Mouse (Mus musculus) embryo, embryonic 10 days (tissue): Measurements from ENCODE around the gene Gm10306.

Experiments used
- DNase-seq: peaks from one replicate; pipeline ENCODE4 v3.0.0-alpha.2; 2015; ENCODE audit warnings: low spot score

The Gm10306 gene

GRCm38 (mm10) chr4:94556265-94557054 is at the start of gene Gm10306, which contains the start of gene Caap1:
Gene Gm10306 (plus strand): TSS chr4:94556546.
Gene Caap1 (minus strand): TSS chr4:94556796.
- peak; percentile 96 for DNase-seq

- no peak for DNase-seq
Measured at GRCm38 (mm10) chr4:94515366-94515765, 41.0 kb upstream of the Gm10306 start.

- DNase-seq: peak; percentile 85
Measured at GRCm38 (mm10) chr4:94517631-94518030, 38.7 kb upstream of the Gm10306 start.

- DNase-seq: no peak
Measured at GRCm38 (mm10) chr4:94523321-94523720, 33.0 kb upstream of the Gm10306 start.

- DNase-seq: no peak
Measured at GRCm38 (mm10) chr4:94529448-94529847, 26.9 kb upstream of the Gm10306 start.

GRCm38 (mm10) chr4:94533205-94533604 is 23.1 kb upstream of the Gm10306 start:
- DNase-seq: no peak

GRCm38 (mm10) chr4:94543041-94543440 is 13.3 kb upstream of the Gm10306 start:
- DNase-seq: no peak

GRCm38 (mm10) chr4:94544321-94544720 is 12.0 kb upstream of the Gm10306 start:
- no peak for DNase-seq

GRCm38 (mm10) chr4:94554955-94555494 is 1.3 kb upstream of the Gm10306 start:
- DNase-seq: no peak

GRCm38 (mm10) chr4:94557145-94557544 is 799 bp downstream of the Gm10306 start:
- no peak for DNase-seq

GRCm38 (mm10) chr4:94559266-94559665 is 2.9 kb downstream of the Gm10306 start:
- peak; percentile 56 for DNase-seq

GRCm38 (mm10) chr4:94560316-94560715 is 4.0 kb downstream of the Gm10306 start:
- no peak for DNase-seq

- no peak for DNase-seq
Measured at GRCm38 (mm10) chr4:94561954-94562648, 5.8 kb downstream of the Gm10306 start.

- no peak for DNase-seq
Measured at GRCm38 (mm10) chr4:94564297-94564696, 8.0 kb downstream of the Gm10306 start.

GRCm38 (mm10) chr4:94572677-94573076 is 16.3 kb downstream of the Gm10306 start:
- DNase-seq: no peak

GRCm38 (mm10) chr4:94591765-94592381 is 35.5 kb downstream of the Gm10306 start:
- no peak for DNase-seq

- no peak for DNase-seq
Measured at GRCm38 (mm10) chr4:94592709-94593108, 36.4 kb downstream of the Gm10306 start.

- no peak for DNase-seq
Measured at GRCm38 (mm10) chr4:94601395-94601794, 45.0 kb downstream of the Gm10306 start.

- DNase-seq: peak; percentile 26
Measured at GRCm38 (mm10) chr4:94602496-94603030, 46.2 kb downstream of the Gm10306 start.

GRCm38 (mm10) chr4:94603031-94603629 is 46.8 kb downstream of the Gm10306 start, which contains the start of gene Plaa:
Gene Plaa (minus strand): TSS chr4:94603244.
- DNase-seq: peak; percentile 97

GRCm38 (mm10) chr4:94604452-94605019 is 48.2 kb downstream of the Gm10306 start:
- DNase-seq: no peak
